Mouse (Mus musculus): ENCODE measurements around the gene Gm3336.

Gm3336 gene

DNA sequence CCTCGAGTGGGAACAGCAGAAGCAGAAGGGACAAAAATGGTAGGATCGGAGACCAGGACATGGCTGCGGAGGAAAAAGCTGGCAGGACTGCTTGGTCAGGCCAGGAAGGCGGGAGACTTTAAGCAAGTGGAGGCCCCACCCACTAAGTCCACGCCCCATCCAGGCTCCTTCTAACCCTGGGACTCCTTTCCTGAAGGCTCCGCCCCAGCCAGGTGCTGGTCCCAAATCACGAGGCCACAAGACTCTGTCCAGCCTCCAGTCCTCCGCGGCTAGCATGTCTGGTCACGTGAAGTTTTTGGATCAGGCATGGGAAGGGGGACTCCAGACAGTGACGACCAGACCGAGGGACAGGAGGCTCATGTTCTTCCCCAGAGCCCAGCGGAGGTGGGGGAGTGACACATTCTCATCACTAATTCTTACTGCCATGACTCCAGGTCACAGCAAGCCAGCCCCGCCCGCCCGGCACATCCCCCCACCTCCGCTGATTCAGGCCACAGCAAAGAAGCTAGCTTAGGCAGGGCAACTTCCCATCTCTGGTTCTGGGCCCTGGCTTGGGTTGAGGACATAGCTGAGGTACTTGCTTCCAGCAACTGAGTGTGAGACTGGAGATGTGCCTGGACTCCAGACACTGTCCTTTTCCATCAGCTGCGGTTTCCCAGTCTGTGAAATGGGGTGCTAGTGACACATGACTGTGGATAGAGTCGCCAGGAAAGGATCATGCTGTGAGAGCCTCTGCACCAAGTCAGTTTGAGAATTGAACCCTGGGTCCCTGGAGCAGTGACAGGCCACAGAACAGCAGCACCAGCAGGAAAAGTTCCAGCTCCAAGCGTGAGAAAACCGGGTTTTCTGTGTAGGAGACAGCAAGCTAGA, 48.5 kb downstream of the Gm3336 start:
- ChIA-PET POLR2A (interaction anchor here in 3 of 4 experiments (0.6 to 12.4 kb wide), 84 partner anchors 8 to 899 kb away, joined by 3 to 201 read pairs (median 5); partner anchors contain the start of genes Arrdc2 (in 3 of the 3), Jund (in 3 of the 3), Pik3r2 (in 3 of the 3) and Rab3a (in 3 of the 3)), CTCF (interaction anchor here (0.6 to 3.9 kb wide), 20 partner anchors 9 to 239 kb away, joined by 3 to 27 read pairs (median 4); partner anchors contain the start of genes Arrdc2 (in 2 of the 4), Gm3336 (in 2 of the 4), Fkbp8 (in 1 of the 4) and Kxd1 (in 1 of the 4))

DNA sequence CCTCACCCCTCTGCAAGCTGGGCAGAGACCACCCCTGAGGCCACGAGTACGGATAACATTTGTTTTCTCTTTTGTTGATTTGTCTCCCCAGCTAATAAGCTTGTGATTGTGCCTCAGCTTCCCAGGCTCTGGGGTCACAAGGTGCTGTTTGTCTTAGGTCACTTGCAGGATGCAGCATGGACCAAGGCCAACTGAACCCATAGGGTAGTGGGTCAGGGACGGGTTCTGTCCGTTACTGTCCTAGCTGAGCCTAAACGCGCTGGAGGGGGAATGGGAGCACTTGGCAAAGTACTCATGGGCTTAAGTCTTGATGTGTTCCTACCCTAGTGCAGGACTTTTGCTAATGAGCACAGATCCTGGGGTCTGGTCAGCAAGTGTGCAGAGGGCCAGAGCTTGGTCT, 49.2 kb downstream of the Gm3336 start:
- ChIA-PET POLR2A (interaction anchor here (0.6 to 12.4 kb wide), 69 partner anchors 9 to 740 kb away, joined by 3 to 201 read pairs (median 5); partner anchors contain the start of genes Arrdc2 (in 4 of the 4), Rab3a (in 3 of the 4), Jund (in 2 of the 4) and Mast3 (in 2 of the 4)), CTCF (interaction anchor here in 3 of 4 experiments (0.6 to 3.9 kb wide), 17 partner anchors 9 to 240 kb away, joined by 3 to 27 read pairs (median 4); partner anchors contain the start of genes Arrdc2 (in 2 of the 3), Gm3336 (in 2 of the 3), Fkbp8 (in 1 of the 3) and Kxd1 (in 1 of the 3))

GRCm38 (mm10) chr8:70768231-70768776, 50.0 kb downstream of the Gm3336 start:
- CTCF ChIA-PET: interaction anchor here (0.6 to 3.9 kb wide), 39 partner anchors 7 to 265 kb away, joined by 3 to 27 read pairs (median 4); partner anchors contain the start of genes Arrdc2 (in 3 of the 4), Gm3336 (in 2 of the 4), Mpv17l2 (in 2 of the 4) and Rab3a (in 1 of the 4)
- POLR2A ChIA-PET: interaction anchor here (0.6 to 12.9 kb wide), 65 partner anchors 7 to 709 kb away, joined by 3 to 201 read pairs (median 4); partner anchors contain the start of genes Arrdc2 (in 4 of the 4), Gm3336 (in 3 of the 4), Pik3r2 (in 3 of the 4) and Jund (in 2 of the 4)

GRCm38 (mm10) chr8:70768956-70769355, 50.6 kb downstream of the Gm3336 start:
- CTCF ChIA-PET: interaction anchor here (0.6 to 3.9 kb wide), 46 partner anchors 8 to 566 kb away, joined by 3 to 27 read pairs (median 4); partner anchors contain the start of genes Arrdc2 (in 3 of the 4), Gm3336 (in 3 of the 4), Mpv17l2 (in 2 of the 4) and Rab3a (in 1 of the 4)

DNA sequence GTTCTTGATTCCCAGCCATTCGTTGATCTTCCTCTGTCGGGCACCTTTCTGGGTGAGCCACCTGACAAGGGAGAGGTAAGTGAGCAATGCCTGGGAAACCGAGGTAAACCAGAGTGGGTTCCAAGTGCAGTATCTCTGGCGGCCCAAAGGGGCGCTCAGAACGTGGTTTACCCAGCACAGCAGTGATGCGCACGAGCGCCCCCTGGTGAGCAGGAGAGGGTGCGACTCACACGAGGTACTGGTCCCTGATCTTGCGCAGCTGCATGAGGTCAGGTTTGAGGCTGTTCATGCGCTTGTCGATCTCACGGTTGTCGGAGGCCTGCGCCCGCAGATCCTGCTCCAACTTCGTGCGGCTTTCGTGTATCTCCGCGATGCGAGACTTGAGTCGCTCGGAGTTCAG, 51.0 kb downstream of the Gm3336 start:
- ChIA-PET POLR2A (interaction anchor here in 3 of 4 experiments (0.5 to 12.9 kb wide), 62 partner anchors 8 to 708 kb away, joined by 3 to 163 read pairs (median 4); partner anchors contain the start of genes Arrdc2 (in 3 of the 3), Jund (in 3 of the 3), Pik3r2 (in 3 of the 3) and Gm3336 (in 2 of the 3)), CTCF (interaction anchor here (0.5 to 3.9 kb wide), 57 partner anchors 8 to 566 kb away, joined by 3 to 27 read pairs (median 3); partner anchors contain the start of genes Gm3336 (in 3 of the 4), Arrdc2 (in 2 of the 4), Mpv17l2 (in 2 of the 4) and Lsm4 (in 1 of the 4))

More at GRCm38 (mm10) chr8:70768956-70769355, 50.6 kb downstream of the Gm3336 start:
- POLR2A ChIA-PET: interaction anchor here in 3 of 4 experiments (0.5 to 12.9 kb wide), 64 partner anchors 8 to 709 kb away, joined by 3 to 163 read pairs (median 4); partner anchors contain the start of genes Gm3336 (in 3 of the 3), Pik3r2 (in 3 of the 3), Arrdc2 (in 2 of the 3) and Jund (in 2 of the 3)

GRCm38 (mm10) chr8:70769858-70770257, 51.5 kb downstream of the Gm3336 start:
- ChIA-PET CTCF (interaction anchor here (0.5 to 3.9 kb wide), 45 partner anchors 9 to 421 kb away, joined by 3 to 27 read pairs (median 4); partner anchors contain the start of genes Arrdc2 (in 3 of the 4), Gm3336 (in 3 of the 4), Mpv17l2 (in 2 of the 4) and Lsm4 (in 1 of the 4)), POLR2A (interaction anchor here in 3 of 4 experiments (0.5 to 12.9 kb wide), 33 partner anchors 7 to 511 kb away, joined by 3 to 163 read pairs (median 6); partner anchors contain the start of genes Arrdc2 (in 3 of the 3), Jund (in 3 of the 3), Mpv17l2 (in 2 of the 3) and Pik3r2 (in 2 of the 3))

DNA sequence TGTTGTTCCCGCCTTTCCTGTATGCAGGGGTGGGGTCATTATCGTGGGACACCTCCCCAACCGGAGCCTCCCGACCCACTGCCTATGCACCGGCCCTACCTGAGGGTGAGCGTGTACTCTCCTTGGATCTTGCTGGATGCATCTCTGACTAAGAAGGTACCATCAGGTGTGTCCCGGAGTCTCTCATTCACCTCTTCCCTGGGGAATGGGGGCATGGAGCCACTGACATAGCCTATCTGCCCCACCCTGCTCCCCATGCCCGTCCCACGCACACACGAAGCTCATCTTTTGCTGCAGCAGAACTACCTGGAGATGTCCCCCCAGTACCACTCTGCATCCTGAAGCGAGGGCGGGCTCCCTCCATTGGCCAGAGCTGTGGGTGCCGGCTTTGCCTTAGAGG, 52.4 kb downstream of the Gm3336 start:
- ChIA-PET POLR2A (interaction anchor here in 3 of 4 experiments (0.6 to 12.9 kb wide), 23 partner anchors 6 to 512 kb away, joined by 3 to 163 read pairs (median 6); partner anchors contain the start of genes Arrdc2 (in 3 of the 3), Jund (in 2 of the 3), Gm3336 (in 1 of the 3) and Mpv17l2 (in 1 of the 3)), CTCF (interaction anchor here in 2 of 4 experiments (0.6 to 3.9 kb wide), 10 partner anchors 13 to 1476 kb away, joined by 3 to 27 read pairs (median 4); partner anchors contain the start of genes Gm3336 (in 1 of the 2) and Rab3a (in 1 of the 2))

- CTCF ChIA-PET: interaction anchor here in 1 of 4 experiments (0.9 to 1.3 kb wide), 4 partner anchors 8 to 73 kb away, joined by 3 to 4 read pairs (median 3); partner anchors contain the start of gene Gm3336
- POLR2A ChIA-PET: interaction anchor here in 3 of 4 experiments (1.0 to 12.9 kb wide), 14 partner anchors 9 to 73 kb away, joined by 3 to 163 read pairs (median 7); partner anchors contain the start of genes Arrdc2 (in 3 of the 3), Jund (in 2 of the 3), Gm3336 (in 1 of the 3) and Mpv17l2 (in 1 of the 3)
These were observed 52.9 kb downstream of the Gm3336 start for GRCm38 (mm10) chr8:70771217-70771616.

DNA sequence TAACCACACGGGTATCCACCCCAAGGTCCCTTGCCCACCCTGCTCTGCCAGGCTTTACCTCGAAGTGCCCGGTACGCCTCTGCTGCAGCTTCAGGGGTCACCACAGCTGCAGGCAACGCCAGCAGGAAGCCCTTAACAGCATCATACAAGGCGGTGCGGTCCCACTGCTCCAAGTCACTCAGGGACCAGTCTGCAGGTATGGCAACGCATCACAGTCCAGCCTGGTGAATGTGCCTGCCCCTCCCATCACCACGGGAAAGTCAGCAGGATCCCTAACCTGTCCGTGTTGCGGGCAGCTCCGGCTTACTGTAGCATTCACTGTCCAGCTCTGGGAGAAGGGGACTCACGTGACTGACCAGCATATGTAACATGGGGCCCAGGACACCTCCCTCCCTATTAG, 53.7 kb downstream of the Gm3336 start:
- CTCF ChIA-PET: interaction anchor here (0.5 to 2.9 kb wide), 6 partner anchors 8 to 151 kb away, joined by 3 to 10 read pairs (median 4); no protein-coding TSS in a partner anchor
- POLR2A ChIA-PET: interaction anchor here in 3 of 4 experiments (0.6 to 12.9 kb wide), 13 partner anchors 9 to 262 kb away, joined by 3 to 163 read pairs (median 8); partner anchors contain the start of genes Arrdc2 (in 2 of the 3), Mpv17l2 (in 2 of the 3), Jund (in 1 of the 3) and Lsm4 (in 1 of the 3)
